Mouse (Mus musculus): ENCODE data around the gene Slc24a4. TPM values are rescaled to one million over a fixed set of nuclear protein-coding genes. Genes with fewer than 3 reads are reported as not detected.

Slc24a4 gene
- total RNA-seq, 2 experiments from 2014 or later, result 37.1 to 53.5 TPM

DNA sequence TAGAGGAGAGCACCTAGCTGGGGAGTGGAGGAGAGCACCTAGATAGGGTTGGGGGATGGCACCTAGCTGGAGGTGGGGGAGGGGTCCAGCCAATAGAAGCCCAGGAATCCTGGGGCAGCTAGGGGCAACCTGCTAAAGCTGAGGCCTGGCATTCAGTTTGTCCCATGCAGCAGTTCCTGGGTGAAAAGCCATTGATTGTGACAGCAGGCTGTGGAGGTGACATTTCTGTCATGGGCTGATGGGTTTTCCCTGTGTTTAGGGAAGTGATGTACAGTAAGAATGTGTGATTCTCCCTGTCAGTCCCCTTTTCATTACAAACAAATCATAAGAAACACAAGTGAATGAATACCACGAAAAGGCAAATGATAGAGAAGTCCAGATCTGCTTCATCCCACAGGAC, 167.8 kb downstream of the Slc24a4 start:
- intact Hi-C loops (cut with DNase I), result loop anchor here (1.0 kb wide), 1 partner anchor 37 kb away; no protein-coding TSS in a partner anchor

DNA sequence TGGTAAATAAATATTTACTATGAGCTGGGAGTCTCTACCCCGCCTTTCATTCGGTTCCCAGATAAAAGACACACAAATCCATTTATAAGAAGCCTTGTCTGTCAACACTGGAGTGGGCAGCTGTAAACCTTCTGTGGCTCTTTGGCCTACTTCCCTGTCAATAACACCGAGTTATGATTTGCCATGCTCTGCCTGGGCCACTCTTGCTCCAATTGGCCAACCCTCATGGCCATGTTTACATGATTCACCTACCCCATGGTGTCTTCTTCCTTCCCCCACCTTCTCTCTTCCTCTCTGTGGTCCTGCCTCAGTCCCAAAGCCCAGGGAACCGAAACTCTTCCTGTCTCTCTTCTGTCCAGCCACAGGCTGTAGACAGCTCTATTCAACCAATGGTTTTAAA, 168.4 kb downstream of the Slc24a4 start:
- intact Hi-C loops (cut with DNase I), result loop anchor here (1.0 kb wide), 1 partner anchor 36 kb away; no protein-coding TSS in a partner anchor
- no peak for DNase-seq (ENCODE audit: low spot score in 2 of 2)

More for the DNA sequence above, 167.8 kb downstream of the Slc24a4 start:
- no peak for DNase-seq (ENCODE audit: low spot score in 2 of 2)

DNA sequence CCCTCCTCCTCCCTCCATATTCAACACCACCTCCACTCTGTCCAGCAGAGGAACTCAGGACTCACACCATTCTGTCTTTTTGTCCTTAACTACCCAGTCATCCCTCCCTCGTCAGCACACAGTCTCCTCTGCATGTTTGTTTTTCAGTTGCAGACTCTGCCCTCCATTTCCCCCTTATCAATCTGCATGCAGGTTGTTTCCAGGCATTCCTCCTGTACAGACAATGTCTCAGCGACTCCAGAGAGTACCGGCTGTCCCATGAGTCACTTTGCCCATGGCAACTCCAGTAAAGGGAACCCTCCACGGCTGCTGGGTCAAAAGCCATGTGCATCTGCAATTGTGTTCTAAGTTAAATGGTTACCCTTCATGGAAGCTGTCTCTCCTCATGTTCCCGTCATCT, 170.7 kb downstream of the Slc24a4 start:
- no peak for DNase-seq (ENCODE audit: low spot score in 2 of 2)
- intact Hi-C loops (cut with DNase I), result no loop called here

DNA sequence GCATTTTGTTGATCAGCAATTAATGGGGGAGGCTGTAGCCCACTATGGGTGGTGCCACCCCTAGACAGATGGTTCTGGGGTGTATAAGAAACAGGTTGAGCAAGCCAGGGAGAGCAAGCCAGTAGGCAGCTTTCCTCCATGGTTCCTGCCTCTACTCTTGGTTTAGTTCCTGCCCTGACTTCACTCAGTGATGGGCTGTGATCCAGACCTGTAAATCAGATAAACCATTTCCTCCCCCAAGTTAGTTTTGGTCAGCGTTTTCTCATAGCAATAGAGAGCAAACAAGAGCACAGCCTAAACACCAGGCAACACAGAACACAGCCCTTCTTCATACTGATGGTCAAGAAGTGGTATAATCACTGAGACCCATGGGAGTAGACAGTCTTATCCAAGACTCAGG, 173.1 kb downstream of the Slc24a4 start:
- no peak for DNase-seq (ENCODE audit: low spot score in 2 of 2)
- intact Hi-C loops (cut with DNase I), result no loop called here

DNA sequence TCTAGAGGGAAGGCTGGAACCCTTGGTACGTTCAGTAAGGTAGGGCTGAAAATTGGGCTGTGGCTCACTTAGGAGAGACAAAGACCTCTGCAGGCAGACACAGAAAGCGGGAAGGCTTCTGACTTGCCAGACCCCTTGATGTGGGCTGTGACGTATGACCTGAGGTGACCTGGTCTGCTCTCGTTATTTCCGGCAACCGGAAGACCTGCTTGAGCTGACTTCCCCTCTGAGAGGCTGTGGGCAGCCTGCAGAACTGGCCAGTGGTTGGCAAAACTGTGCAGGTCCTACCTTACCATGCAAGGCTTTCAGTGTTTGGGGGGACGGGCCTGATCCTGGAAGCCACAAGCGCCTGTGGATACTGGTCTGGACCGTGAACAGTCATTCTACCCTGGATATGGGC, 173.8 kb downstream of the Slc24a4 start:
- intact Hi-C loops (cut with DNase I), result no loop called here
- no peak for DNase-seq (ENCODE audit: low spot score in 2 of 2)

DNA sequence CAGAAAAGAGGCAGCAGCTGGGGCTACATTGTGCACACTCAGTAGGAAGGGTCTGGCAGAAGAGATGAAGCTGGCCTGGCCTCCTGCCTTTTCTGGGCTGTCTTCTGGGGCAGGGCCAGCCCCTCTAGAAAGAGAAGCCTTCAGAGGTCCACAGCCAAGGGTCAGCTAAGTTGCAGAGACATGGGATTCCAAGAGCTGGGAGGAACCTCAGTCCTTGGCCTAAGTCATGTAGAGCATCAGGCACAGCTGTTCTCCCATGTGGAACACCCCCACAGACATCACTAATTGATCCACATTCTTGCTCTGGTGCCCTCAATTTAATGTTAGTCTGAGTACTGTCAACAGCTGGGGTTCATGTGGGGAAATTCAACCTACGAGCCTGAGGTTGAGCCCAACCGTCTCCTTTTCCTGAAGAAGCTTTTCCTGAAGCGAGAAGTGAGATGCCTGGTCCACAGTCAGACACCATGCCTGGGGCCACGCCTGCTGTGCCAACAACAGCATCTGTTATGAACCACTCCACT, 174.4 kb downstream of the Slc24a4 start:
- intact Hi-C loops (cut with DNase I), result no loop called here
- DNase-seq (ENCODE audit: low spot score in 2 of 2), result no peak

DNA sequence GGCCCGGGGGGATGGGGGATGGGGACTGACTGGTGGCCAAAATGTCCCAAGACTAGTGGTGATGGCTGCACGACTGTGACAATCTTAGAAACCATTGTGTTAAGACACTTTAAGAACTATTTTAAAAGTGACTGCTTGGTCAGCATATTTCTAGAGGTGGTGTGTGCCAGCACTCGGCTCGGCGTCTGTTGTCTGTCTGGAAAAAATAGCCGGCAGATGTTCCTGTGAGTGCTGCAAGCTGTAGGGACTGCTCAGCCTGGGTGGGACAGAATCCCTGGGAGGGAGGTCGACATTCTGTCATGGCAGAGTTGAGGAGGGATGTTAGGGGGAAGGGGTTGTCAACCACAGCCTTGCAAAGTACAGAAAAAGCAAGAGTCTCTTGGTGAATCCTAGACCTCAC, 175.3 kb downstream of the Slc24a4 start:
- DNase-seq (ENCODE audit: low spot score in 2 of 2), result no peak
- intact Hi-C loops (cut with DNase I), result no loop called here

DNA sequence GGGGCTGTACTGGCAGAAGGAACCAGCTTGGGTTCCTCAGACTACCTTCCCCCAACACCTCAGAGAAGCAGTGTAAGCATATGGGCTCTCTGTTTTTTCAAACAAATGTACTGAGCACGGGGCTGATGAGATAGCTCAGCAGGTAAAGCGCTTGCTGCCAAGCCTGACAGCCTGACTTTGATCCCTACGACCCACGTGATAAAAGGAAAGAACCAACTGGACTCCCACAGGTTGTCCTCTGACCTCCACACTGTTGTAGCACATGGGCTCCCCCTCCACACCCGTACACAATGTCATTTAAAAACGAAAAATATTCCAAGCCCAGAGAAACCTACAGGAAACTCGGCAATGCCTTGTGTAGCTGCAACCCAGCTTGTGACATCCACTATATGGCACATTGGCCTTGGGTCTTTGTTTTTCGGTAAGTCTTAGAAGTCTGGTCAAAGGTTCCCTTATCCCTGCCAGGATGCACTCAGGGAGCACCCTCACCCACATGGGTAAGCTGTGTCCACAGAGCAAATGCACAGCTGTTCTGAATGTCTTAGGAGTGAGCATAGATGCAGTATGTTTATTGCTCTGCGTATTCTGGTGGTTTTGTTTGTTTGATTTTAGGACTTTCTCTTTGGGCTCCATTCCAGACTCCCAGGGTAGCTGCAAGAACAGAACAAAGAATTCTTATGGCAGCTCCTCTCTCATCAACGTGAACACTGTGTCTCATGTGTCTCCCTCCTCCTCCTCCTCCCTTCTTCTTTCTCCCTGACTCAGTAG, 176.7 kb downstream of the Slc24a4 start:
- no peak for DNase-seq (ENCODE audit: low spot score in 2 of 2)
- intact Hi-C loops (cut with DNase I), result loop anchor here (5.0 kb wide), 1 partner anchor 53 kb away; no protein-coding TSS in a partner anchor

DNA sequence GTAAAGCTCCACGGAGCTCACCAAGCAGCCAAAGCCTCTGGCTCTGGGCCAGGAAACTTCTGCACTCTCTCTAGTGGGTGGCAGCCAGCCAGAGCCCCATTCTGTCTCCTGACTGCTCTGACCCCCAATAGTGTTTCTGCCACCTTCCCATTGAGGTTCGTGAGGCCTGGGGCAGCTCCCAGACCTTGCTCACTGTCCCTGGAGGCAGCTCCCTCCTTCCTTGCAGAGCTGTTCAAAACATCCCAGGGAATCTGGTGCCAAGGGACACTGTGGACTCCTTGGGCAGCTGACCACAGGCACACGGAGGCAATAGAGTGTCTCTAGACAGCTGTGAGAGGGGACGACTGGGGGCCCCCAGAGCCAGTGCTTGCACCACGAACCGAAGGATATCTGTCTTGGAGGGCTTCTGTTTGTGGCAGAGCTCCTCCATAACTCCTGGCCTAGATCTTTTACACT, 179.5 kb downstream of the Slc24a4 start:
- intact Hi-C loops (cut with DNase I), result loop anchor here (5.0 kb wide), 1 partner anchor 56 kb away; no protein-coding TSS in a partner anchor
- DNase-seq (ENCODE audit: low spot score in 2 of 2), result no peak

DNA sequence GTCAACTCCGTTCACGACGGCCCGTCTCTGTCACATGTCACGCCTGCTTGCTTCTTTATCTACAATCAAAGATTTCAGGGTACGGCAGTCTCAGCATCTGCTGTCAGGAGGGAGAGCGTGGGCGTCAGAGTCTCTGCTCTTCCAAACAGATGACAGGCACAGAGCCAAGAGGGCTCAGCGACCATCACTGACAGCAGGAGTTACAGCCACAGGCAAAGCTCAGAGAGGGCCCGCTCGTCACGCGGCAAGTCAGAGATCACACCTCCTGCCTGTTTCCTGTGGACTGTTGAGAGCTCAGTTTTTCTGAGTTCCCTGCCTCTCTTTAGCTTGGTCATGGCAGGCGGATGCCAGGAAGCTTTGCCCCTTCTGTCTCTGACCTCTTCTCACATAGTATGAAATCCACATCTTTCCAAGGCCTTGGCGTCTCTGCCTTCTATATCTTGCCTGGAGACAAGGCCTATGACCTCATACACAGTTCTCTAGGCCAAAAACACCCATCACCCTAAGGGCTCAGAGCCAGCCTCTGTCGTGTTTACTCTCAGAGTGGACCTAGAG, 180.0 kb downstream of the Slc24a4 start:
- intact Hi-C loops (cut with DNase I), result loop anchor here (5.0 kb wide), 1 partner anchor 56 kb away; no protein-coding TSS in a partner anchor
- peak; percentile 40 to 60 for DNase-seq (ENCODE audit: low spot score in 2 of 2)

DNA sequence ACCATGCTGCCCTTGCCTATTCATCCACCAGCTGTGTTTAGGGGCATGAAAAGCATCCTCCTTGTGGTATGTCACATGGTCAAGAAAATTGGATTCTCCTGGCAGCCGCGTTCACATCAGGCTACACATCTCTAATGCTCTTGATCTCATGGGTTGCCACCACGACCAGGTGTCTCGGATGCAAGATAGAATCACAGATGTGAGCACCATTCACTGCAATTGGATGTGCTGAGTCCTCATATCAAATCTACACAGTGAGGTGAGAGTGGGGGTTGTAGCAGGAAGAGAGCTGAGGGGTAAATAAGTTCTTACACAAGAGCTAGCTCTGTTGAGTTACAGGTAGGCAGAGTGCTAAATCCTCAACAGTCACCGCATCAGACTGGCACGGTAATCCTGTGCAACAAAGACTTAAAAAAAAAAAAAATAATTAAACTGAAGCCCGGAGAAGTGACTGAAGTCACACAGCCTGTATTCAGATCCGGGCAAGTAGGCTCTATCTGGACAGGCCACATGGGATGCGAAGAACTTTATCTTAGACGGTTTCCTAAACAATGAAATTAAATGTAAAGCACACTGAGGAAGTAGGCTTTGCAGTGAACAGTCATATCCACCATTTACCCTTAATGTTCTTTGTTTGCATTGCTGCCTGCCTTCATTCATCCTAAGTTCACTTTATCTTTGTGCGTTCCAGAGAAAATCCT, 180.7 kb downstream of the Slc24a4 start:
- intact Hi-C loops (cut with DNase I), result loop anchor here (5.0 kb wide), 1 partner anchor 57 kb away; no protein-coding TSS in a partner anchor
- no peak for DNase-seq (ENCODE audit: low spot score in 2 of 2)

DNA sequence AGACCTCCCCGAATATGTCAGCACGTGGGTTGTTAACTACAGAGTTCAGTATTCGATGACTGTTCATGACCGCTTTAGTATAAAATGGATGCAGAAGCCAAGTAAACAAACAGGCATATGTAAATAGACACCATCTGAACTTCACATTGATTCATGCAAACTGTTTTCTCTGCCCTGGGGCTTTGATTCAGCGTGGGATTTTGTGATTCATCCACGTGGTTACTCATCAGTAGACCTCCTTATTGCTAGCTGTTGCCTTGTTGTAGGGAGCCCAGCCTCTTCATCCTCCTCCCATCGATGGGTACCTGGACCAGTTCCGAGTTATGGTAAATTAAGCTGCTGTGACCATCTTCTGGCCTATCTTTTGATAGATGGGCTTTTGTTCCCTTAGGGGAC, 181.3 kb downstream of the Slc24a4 start:
- no peak for DNase-seq (ENCODE audit: low spot score in 2 of 2)
- intact Hi-C loops (cut with DNase I), result loop anchor here (5.0 kb wide), 1 partner anchor 57 kb away; no protein-coding TSS in a partner anchor

DNA sequence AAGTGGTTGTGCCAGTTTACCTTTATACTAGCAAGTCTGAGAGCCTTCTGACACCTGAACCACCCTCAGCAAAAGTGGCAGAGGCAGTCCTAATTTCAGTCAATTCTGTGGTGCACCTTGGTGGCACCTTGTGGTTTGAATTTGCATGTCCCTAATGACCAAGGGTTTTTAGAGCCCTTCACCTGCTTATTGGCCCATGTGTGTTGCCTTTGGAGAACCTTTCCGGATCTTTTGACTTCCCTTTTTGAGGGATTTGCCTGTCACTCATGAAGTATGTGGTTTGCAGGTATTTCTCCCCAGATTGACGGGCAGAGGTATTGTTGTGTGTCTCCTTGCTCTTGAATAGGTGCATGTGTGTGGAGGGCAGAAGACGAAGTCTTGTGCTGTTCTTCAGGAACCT, 181.7 kb downstream of the Slc24a4 start:
- DNase-seq (ENCODE audit: low spot score in 2 of 2), result no peak
- intact Hi-C loops (cut with DNase I), result no loop called here

DNA sequence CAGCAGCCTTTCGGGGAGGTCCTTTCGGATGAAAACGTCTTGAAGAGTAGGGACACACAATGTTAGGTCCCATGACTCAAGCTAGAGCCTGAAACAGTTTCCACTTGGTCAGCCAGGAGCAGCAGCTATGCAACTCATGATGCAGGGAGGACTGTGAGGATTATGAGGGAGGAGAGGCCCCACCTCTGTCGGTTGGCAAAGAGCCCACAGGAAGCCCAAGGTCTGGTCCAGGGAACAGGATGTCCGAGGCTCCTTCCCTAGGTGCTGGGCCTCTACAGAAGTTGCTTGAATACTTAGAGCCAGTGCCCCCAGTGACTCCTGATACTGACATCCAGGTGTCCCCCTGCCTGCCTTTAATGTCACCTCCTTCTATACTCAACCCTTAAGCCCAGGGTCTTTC, 182.9 kb downstream of the Slc24a4 start:
- no peak for DNase-seq (ENCODE audit: low spot score in 2 of 2)
- intact Hi-C loops (cut with DNase I), result no loop called here

Other genes with a start within 250 kb of the Slc24a4 start
- 10 to 100 TPM; 22.8 to 33.2 TPM for gene Trip11, start 215.5 kb upstream of the Slc24a4 start, total RNA-seq (2021)
- gene Atxn3, start 170.5 kb upstream of the Slc24a4 start, total RNA-seq (2021), result 10 to 100 TPM; 17.4 to 21.7 TPM
- gene Cpsf2, start 152.7 kb upstream of the Slc24a4 start, total RNA-seq (2021), result 10 to 100 TPM; 26.9 to 28.2 TPM
- gene Rin3, start 154.3 kb downstream of the Slc24a4 start, total RNA-seq (2021), result 1 to 10 TPM; 3.5 to 4.4 TPM